In the genomic region with DNA sequence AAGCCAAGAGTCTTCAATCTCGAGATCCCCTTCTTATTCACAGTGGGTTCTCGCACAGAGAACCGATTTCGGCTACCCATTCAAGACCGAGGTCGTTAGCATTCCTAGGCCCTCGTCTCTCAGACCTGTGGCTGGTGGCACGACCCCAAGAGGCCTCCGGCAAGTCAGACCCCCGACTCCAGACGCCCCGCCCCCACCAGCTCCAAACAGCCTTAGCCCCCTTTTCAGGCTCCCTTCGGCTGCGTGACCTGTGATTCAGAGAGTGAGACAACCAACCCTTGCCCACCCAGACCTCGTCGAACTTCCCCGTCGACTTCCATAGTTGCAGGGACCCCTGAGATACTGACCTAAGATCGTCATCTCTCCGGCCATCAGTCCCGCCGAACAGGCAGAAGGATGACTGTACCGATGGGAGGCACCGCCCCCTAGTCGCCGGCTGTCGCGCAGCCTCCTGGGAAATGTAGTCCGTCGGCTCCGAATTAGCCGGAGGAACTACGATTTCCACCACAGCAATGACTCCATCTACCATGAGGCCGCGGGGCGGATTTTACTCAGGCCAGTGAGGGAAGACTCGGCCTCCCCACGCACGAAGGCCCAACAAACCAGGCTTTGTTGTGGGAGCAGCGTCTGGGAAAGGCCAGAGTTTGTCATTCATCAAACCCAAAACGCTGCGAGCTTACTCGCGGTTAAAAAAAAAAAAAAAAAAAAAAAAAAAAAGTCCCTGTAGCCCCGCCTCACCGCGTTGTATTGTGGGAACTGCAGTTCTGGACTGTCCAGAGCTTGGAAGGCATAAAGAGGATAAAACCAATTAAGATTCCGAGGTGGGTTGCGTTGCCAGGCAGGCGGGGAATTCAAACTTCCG, we compare ENCODE assay signal across 8 mouse cellular contexts. TPM values are rescaled to one million over a fixed set of nuclear protein-coding genes. Genes with fewer than 3 reads are reported as not detected.
A peak's percentile ranks its signal among the peaks of the same experiment; 100 is the strongest.
DNase-seq lines count a peak whose midpoint lies in the region; ATAC-seq lines count a peak whose summit lies in the region.

A gene (minus strand): TSS at position 717 of the 862 bp plus-strand sequence.

- H3K9me3 ChIP-seq in intestine, embryonic 14.5 days (ENCODE audit: control insufficient read depth, low read length), result no peaks in the 10 kb centered on the region

- peak within 1 kb of the TSS; percentile 66 for H3K9ac ChIP-seq in intestine, embryonic 14.5 days (ENCODE audit: low read length)

- DNase-seq in adrenal gland, adult 18-20 months (ENCODE audit: low spot score in 2 of 2), result peak; percentile 92
- peak; percentile 98 for DNase-seq in embryo, embryonic 11 days
- DNase-seq in gastrocnemius, postnatal 25 days, result peak; percentile 97
- peak; percentile 96 for DNase-seq in intestine, embryonic 14.5 days (ENCODE audit: low spot score)
- peak; percentile 99 for DNase-seq in left cerebral cortex, postnatal 14 days (ENCODE audit: low spot score in 2 of 2)
- peak; percentile 99 for DNase-seq in mesoderm, embryonic 11.5 days (ENCODE audit: low read depth, low spot score)
- peak; percentile 98 to 99 for DNase-seq in right cerebral cortex, postnatal 36 days (ENCODE audit: low spot score in 2 of 2)
- DNase-seq in yolk sac, embryonic 10.5 days (ENCODE audit: low spot score), result peak; percentile 94

- peaks cover 13% of the 10 kb centered on the region for H3K36me3 ChIP-seq in intestine, embryonic 14.5 days (ENCODE audit: control insufficient read depth, insufficient read depth, low read length)

- ATAC-seq in intestine, embryonic 14.5 days (replicated peaks; ENCODE audit: low FRiP score, low TSS enrichment, low read depth), result peak; percentile 97

- H3K4me1 ChIP-seq in intestine, embryonic 14.5 days (replicated peaks; ENCODE audit: control insufficient read depth, insufficient read depth, low read length), result peaks cover 10% of the 10 kb centered on the region; the same call in 1 of the 2 replicates

- H3K27me3 ChIP-seq in intestine, embryonic 14.5 days (replicated peaks; ENCODE audit: control insufficient read depth, insufficient read depth, low read length), result no peaks in the 10 kb centered on the region

- under 1% methylated on average over 51 of the region's 51 CpGs for WGBS in intestine, embryonic 14.5 days

- intact Hi-C loops in left cerebral cortex, postnatal 14 days (cut with DNase I), result loop anchor here (5.0 kb wide), 1 partner anchor 606 kb away; a partner anchor contains a TSS

- H3K4me2 ChIP-seq in intestine, embryonic 14.5 days (ENCODE audit: low read length), result peak within 1 kb of the TSS; percentile 78

- peak within 1 kb of the TSS; percentile 61 for H3K27ac ChIP-seq in intestine, embryonic 14.5 days (ENCODE audit: low read depth)

- H3K4me3 ChIP-seq in intestine, embryonic 14.5 days (ENCODE audit: low read depth, low read length), result peak within 1 kb of the TSS; percentile 86

RNA-seq across cellular contexts. Expression of the gene that starts here (rescaled TPM):
- 10 to 100 TPM; 35.9 to 44.5 TPM for total RNA-seq in adrenal gland, adult 18-20 months (2021)
- 1 to 10 TPM; 6.6 to 7.3 TPM for total RNA-seq in gastrocnemius, postnatal 25 days (2021)
- 27.3 and 30.4 TPM in 2 replicates for polyA plus RNA-seq in intestine, embryonic 14.5 days (2014; fragmentation: Nextera tagmentation; extraction: Ambion mirVana)
- total RNA-seq in left cerebral cortex, postnatal 14 days (2021), result 10 to 100 TPM; 35.3 to 36.9 TPM

Comparison
In these comparisons a context has a peak if more than half of its experiments do, and no peak if none do; other contexts are left out.
1. Peak in every context shown above with its lines: DNase-seq, ATAC-seq, H3K4me3 ChIP-seq and H3K27ac ChIP-seq.
2. RNA of the gene that starts here (total RNA-seq): 35.9 to 44.5 TPM in adrenal gland, adult 18-20 months and 35.3 to 36.9 TPM in left cerebral cortex, postnatal 14 days; 6.6 to 7.3 TPM in gastrocnemius, postnatal 25 days; every median in the first group is over 4 times any median in the second.